Mouse (Mus musculus): Measurements from ENCODE around the gene Ints7. TPM values are rescaled to one million over a fixed set of nuclear protein-coding genes. Genes with fewer than 3 reads are reported as not detected.

The Ints7 gene
- polyA plus RNA-seq (2012; fragmentation: generic; extraction: Trizol): 17.5 TPM

DNA sequence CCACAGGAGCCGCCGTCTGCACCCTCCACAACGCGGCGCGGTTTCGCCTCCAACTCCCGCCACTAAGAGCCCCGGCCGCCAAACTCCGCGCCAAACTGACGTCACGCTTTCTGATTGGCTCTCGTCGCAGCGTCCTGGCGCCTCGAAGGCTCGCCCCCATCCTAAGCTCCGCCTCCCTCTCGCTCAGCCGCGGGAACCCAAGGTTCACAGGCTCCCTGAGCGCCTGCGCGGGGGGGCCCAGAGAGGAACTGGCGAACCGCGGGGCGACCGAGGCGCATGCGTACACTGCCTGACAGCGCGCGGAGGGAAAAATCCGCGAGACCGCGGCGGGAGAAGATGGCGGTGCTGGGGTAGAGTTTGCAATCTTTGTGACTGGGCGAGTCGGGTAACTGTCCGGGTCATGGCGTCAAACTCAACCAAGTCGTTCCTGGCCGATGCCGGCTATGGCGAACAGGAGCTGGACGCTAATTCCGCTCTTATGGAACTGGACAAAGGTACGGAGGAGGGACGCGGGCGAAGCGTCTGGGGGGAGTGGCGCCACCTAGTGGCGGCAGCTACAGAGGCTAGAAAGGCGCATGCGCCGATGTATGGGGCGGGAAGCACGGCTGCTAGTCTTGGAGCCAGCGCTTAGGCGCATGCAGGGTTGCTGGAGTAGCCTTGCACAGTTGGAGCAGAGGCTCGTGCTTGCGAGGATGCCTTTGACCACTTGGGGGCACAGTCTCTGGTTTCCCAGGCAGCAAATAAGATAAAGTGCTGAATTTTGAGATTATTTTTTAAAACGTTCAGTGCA is at the start of gene Ints7, which contains the start of gene Dtl:
Gene Ints7, plus strand, starts transcription at position 179 of the 790 bp plus-strand sequence.
Gene Dtl, minus strand, starts transcription at position 87 of the 790 bp plus-strand sequence.
- Histone ChIP-seq H3K4me3 (peak within 1 kb of the TSS; percentile 83), H3K27me3 (ENCODE audit: control insufficient read depth, insufficient read depth, insufficient read length) (no peaks in the 10 kb centered on the region)

GRCm38 (mm10) chr1:191527089-191527488 is 48.3 kb upstream of the Ints7 start:
- Histone ChIP-seq H3K36me3 (ENCODE audit: control insufficient read depth, insufficient read depth) (no peaks in the 10 kb centered on the region), H3K27me3 (ENCODE audit: control insufficient read depth, insufficient read depth, insufficient read length) (no peaks in the 10 kb centered on the region), H3ac (ENCODE audit: control insufficient read depth, insufficient read length) (no peak overlapping the region), H3K4me3 (no peak overlapping the region), H3K4me2 (ENCODE audit: low read depth) (no peak overlapping the region), H3K79me2 (ENCODE audit: control insufficient read depth, insufficient read depth) (no peaks in the 10 kb centered on the region)
- TF ChIP-seq REST (IDR thresholded peaks at IDR 0.05; ENCODE audit: insufficient read depth, insufficient read length) (no peak), POLR2A (IDR thresholded peaks at IDR 0.05; ENCODE audit: insufficient read length, low read depth) (no peak), MYOD1 (IDR thresholded peaks at IDR 0.05; ENCODE audit: control insufficient read depth in 1 of 3, insufficient read length in 2 of 3, low read depth in 2 of 3) (peak in 1 of 3 experiments; percentile 11), MYOG (IDR thresholded peaks at IDR 0.05; ENCODE audit: control insufficient read depth in 1 of 3, insufficient read depth in 1 of 3, insufficient read length in 2 of 3, low read depth in 2 of 3) (peak in 1 of 3 experiments; percentile 19), TCF3 (IDR thresholded peaks at IDR 0.05; ENCODE audit: insufficient read length, low read depth) (no peak), TCF12 (IDR thresholded peaks at IDR 0.05; ENCODE audit: insufficient read depth, poor library complexity, severe bottlenecking) (no peak)

More for the DNA sequence above, at the start of gene Ints7, which contains the start of gene Dtl:
- TF ChIP-seq POLR2A (IDR thresholded peaks at IDR 0.05; ENCODE audit: insufficient read length, low read depth) (peak; percentile 62), POLR2AphosphoS2 (IDR thresholded peaks at IDR 0.05; ENCODE audit: insufficient read length, low read depth) (peak; percentile 52), MYOG (IDR thresholded peaks at IDR 0.05; ENCODE audit: control insufficient read depth in 1 of 3, insufficient read depth in 1 of 3, insufficient read length in 2 of 3, low read depth in 2 of 3) (no peak), MAX (IDR thresholded peaks at IDR 0.05; ENCODE audit: low read depth) (peak; percentile 11), E2F4 (IDR thresholded peaks at IDR 0.05; ENCODE audit: insufficient read depth) (peak; percentile 88)
- peaks cover under 1% of the 10 kb centered on the region for H3K36me3 ChIP-seq (ENCODE audit: control insufficient read depth, insufficient read depth)
- peak within 1 kb of the TSS; percentile 84 for H3K4me2 ChIP-seq (ENCODE audit: low read depth)
- peaks cover 86% of the 10 kb centered on the region for H3K79me2 ChIP-seq (ENCODE audit: control insufficient read depth, insufficient read depth)
- H3ac ChIP-seq (ENCODE audit: control insufficient read depth, insufficient read length): peak within 1 kb of the TSS; percentile 39

DNA sequence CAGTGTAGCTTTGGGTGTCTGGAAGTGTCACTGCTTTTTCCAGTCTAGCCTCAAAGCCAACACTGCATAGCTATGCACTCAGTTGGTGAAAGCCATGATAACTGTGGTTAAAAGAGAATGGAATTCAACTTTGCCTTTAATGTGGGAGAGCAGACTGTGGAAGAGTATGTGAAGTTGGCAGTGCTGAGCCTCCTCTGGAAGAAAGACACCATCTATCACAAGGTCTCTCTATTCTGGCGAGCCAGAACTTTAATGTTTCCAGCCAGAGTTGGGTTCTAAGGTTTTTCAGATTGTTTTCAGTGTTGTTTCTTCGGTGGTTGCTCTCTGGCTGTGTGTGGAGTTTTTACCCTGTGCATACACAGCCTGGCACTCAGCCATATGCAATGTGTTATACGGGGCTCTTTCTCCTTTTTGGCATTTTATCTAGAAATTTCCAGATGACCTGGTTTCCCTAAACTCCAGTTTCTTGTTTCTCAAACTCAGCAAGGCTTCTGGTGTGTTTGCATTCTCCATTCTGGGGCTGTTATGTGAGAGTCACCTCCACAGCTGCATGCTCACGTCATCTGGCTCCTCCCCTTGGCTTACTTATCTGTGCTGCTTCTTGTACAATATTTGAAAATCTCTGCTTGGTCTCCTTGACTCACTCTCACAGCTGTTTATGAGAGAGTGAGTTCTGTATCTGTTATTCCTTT is 47.4 kb upstream of the Ints7 start:
- H3K4me3 ChIP-seq: no peak overlapping the region
- peak overlapping the region; percentile 16 for H3K4me2 ChIP-seq (ENCODE audit: low read depth)
- no peaks in the 10 kb centered on the region for H3K36me3 ChIP-seq (ENCODE audit: control insufficient read depth, insufficient read depth)
- no peaks in the 10 kb centered on the region for H3K27me3 ChIP-seq (ENCODE audit: control insufficient read depth, insufficient read depth, insufficient read length)
- TF ChIP-seq MAX (IDR thresholded peaks at IDR 0.05; ENCODE audit: low read depth) (no peak), MYOD1 (IDR thresholded peaks at IDR 0.05; ENCODE audit: control insufficient read depth in 1 of 3, insufficient read length in 2 of 3, low read depth in 2 of 3) (peak in 2 of 3 experiments; percentile 9 to 12), POLR2A (IDR thresholded peaks at IDR 0.05; ENCODE audit: insufficient read length, low read depth) (no peak)
- no peak overlapping the region for H3ac ChIP-seq (ENCODE audit: control insufficient read depth, insufficient read length)
- H3K79me2 ChIP-seq (ENCODE audit: control insufficient read depth, insufficient read depth): no peaks in the 10 kb centered on the region

- TF ChIP-seq MYOD1 (IDR thresholded peaks at IDR 0.05; ENCODE audit: control insufficient read depth in 1 of 3, insufficient read length in 2 of 3, low read depth in 2 of 3) (no peak), CEBPB (IDR thresholded peaks at IDR 0.05; ENCODE audit: insufficient read depth, poor library complexity, severe bottlenecking) (no peak), SRF (IDR thresholded peaks at IDR 0.05; ENCODE audit: control insufficient read depth, insufficient read length, low read depth) (no peak), E2F4 (IDR thresholded peaks at IDR 0.05; ENCODE audit: insufficient read depth) (no peak), MYOG (IDR thresholded peaks at IDR 0.05; ENCODE audit: control insufficient read depth in 1 of 3, insufficient read depth in 1 of 3, insufficient read length in 2 of 3, low read depth in 2 of 3) (no peak), TCF12 (IDR thresholded peaks at IDR 0.05; ENCODE audit: insufficient read depth, poor library complexity, severe bottlenecking) (no peak), TCF3 (IDR thresholded peaks at IDR 0.05; ENCODE audit: insufficient read length, low read depth) (no peak), USF1 (IDR thresholded peaks at IDR 0.05; ENCODE audit: low read depth) (no peak)
- no peaks in the 10 kb centered on the region for H3K79me2 ChIP-seq (ENCODE audit: control insufficient read depth, insufficient read depth)
- no peaks in the 10 kb centered on the region for H3K36me3 ChIP-seq (ENCODE audit: control insufficient read depth, insufficient read depth)
- no peak overlapping the region for H3ac ChIP-seq (ENCODE audit: control insufficient read depth, insufficient read length)
- H3K4me2 ChIP-seq (ENCODE audit: low read depth): no peak overlapping the region
- H3K27me3 ChIP-seq (ENCODE audit: control insufficient read depth, insufficient read depth, insufficient read length): no peaks in the 10 kb centered on the region
- no peak overlapping the region for H3K4me3 ChIP-seq
Measured at GRCm38 (mm10) chr1:191529406-191529805, 46.0 kb upstream of the Ints7 start.

DNA sequence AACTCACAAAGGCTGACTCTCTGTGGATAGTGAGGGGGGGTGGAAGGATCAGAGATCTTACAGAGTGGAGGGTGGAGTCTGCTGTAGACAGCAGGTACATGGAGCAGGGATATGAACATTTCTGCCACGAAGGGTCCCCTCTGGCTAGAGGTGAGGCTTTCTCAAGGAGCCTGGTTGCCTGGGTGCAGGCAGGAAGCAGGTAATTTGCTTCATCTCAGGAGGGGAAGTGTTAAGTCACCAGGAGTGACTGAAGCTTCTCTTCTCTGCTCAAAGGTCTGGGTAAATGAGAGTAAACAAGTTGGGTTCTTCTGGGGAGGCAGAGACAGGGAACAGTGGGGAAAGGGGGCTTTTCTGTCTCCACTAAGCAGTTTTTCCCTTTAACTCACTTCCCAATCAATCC is 44.4 kb upstream of the Ints7 start:
- Histone ChIP-seq H3ac (ENCODE audit: control insufficient read depth, insufficient read length) (no peak overlapping the region), H3K36me3 (ENCODE audit: control insufficient read depth, insufficient read depth) (no peaks in the 10 kb centered on the region), H3K4me2 (ENCODE audit: low read depth) (no peak overlapping the region), H3K27me3 (ENCODE audit: control insufficient read depth, insufficient read depth, insufficient read length) (no peaks in the 10 kb centered on the region), H3K79me2 (ENCODE audit: control insufficient read depth, insufficient read depth) (no peaks in the 10 kb centered on the region), H3K4me3 (no peak overlapping the region)
- TF ChIP-seq POLR2AphosphoS2 (IDR thresholded peaks at IDR 0.05; ENCODE audit: insufficient read length, low read depth) (no peak), CEBPB (IDR thresholded peaks at IDR 0.05; ENCODE audit: insufficient read depth, poor library complexity, severe bottlenecking) (no peak), E2F4 (IDR thresholded peaks at IDR 0.05; ENCODE audit: insufficient read depth) (no peak), USF1 (IDR thresholded peaks at IDR 0.05; ENCODE audit: low read depth) (no peak), TCF3 (IDR thresholded peaks at IDR 0.05; ENCODE audit: insufficient read length, low read depth) (no peak), MYOG (IDR thresholded peaks at IDR 0.05; ENCODE audit: control insufficient read depth in 1 of 3, insufficient read depth in 1 of 3, insufficient read length in 2 of 3, low read depth in 2 of 3) (no peak), MYOD1 (IDR thresholded peaks at IDR 0.05; ENCODE audit: control insufficient read depth in 1 of 3, insufficient read length in 2 of 3, low read depth in 2 of 3) (no peak), TCF12 (IDR thresholded peaks at IDR 0.05; ENCODE audit: insufficient read depth, poor library complexity, severe bottlenecking) (no peak), SRF (IDR thresholded peaks at IDR 0.05; ENCODE audit: control insufficient read depth, insufficient read length, low read depth) (no peak), MAX (IDR thresholded peaks at IDR 0.05; ENCODE audit: low read depth) (no peak), POLR2A (IDR thresholded peaks at IDR 0.05; ENCODE audit: insufficient read length, low read depth) (no peak), REST (IDR thresholded peaks at IDR 0.05; ENCODE audit: insufficient read depth, insufficient read length) (no peak)

All from myocyte (in vitro differentiated cells).